Mouse (Mus musculus) ES-Bruce4 (cell line): ENCODE data around the gene AB124611. TPM values are rescaled to one million over a fixed set of nuclear protein-coding genes. Genes with fewer than 3 reads are reported as not detected.

ENCODE experiments used
- H3K27ac ChIP-seq: 2 replicates; pipeline ENCODE4 v1.5.1; 2012; ENCODE audit warnings: low read length, inconsistent platforms; ENCODE audit not compliant: insufficient read depth
- H3K27me3 ChIP-seq: 2 replicates; pipeline ENCODE4 v1.6.1; 2012; ENCODE audit warnings: mild to moderate bottlenecking, low read length, inconsistent platforms; ENCODE audit not compliant: control insufficient read depth, poor library complexity, insufficient read depth, severe bottlenecking
- H3K36me3 ChIP-seq: 2 replicates; pipeline ENCODE4 v1.6.1; 2012; ENCODE audit warnings: inconsistent platforms, mild to moderate bottlenecking, low read length, moderate library complexity; ENCODE audit not compliant: control insufficient read depth, poor library complexity, insufficient read depth, severe bottlenecking
- H3K4me1 ChIP-seq: one replicate; pipeline ENCODE4 v1.8.1; 2011; ENCODE audit warnings: low read length; ENCODE audit not compliant: control insufficient read depth, insufficient read depth
- H3K4me3 ChIP-seq: 2 replicates; pipeline ENCODE4 v1.5.1; 2011; ENCODE audit warnings: low read depth, mild to moderate bottlenecking, low read length
- H3K9ac ChIP-seq: 2 replicates; pipeline ENCODE4 v1.6.1; 2012; ENCODE audit warnings: low read depth, mild to moderate bottlenecking, inconsistent platforms; ENCODE audit not compliant: poor library complexity, severe bottlenecking
- H3K9me3 ChIP-seq: replicated peaks from 2 replicates; pipeline ENCODE4 v1.6.1; 2012; ENCODE audit warnings: mild to moderate bottlenecking, low read length, inconsistent platforms; ENCODE audit not compliant: control insufficient read depth, poor library complexity, insufficient read depth, severe bottlenecking
- CTCF ChIP-seq: IDR thresholded peaks from one replicate; pipeline ENCODE4 v1.8.1; 2011; ENCODE audit warnings: low read depth, low read length
- EP300 ChIP-seq: IDR thresholded peaks from 2 replicates; pipeline ENCODE4 v1.6.1; 2011; ENCODE audit warnings: low read depth, low read length; ENCODE audit not compliant: insufficient read depth
- POLR2A ChIP-seq: IDR thresholded peaks from one replicate; pipeline ENCODE4 v1.8.1; 2011; ENCODE audit warnings: low read length; ENCODE audit not compliant: insufficient read depth
- polyA plus RNA-seq: library from polyadenylated mRNA; stranded (reverse); fragments of >200 nt; gene quantifications from 2 replicates; pipeline ENCODE4 v1.2.4, GENCODE M21; 2011; ENCODE audit warnings: low read depth; ENCODE audit not compliant: missing spikeins, insufficient read depth, insufficient read length

Gene AB124611
- polyA plus RNA-seq, 1 experiment, result not detected

GRCm38 (mm10) chr9:21575253-21575652 is 49.3 kb downstream of the AB124611 start:
- Histone ChIP-seq H3K4me1 (no peaks in the 10 kb centered on the region), H3K4me3 (no peak overlapping the region), H3K36me3 (peaks cover 44% of the 10 kb centered on the region), H3K27ac (no peak overlapping the region), H3K9me3 (no peaks in the 10 kb centered on the region), H3K9ac (no peak overlapping the region), H3K27me3 (no peaks in the 10 kb centered on the region)
- TF ChIP-seq EP300 (no peak), POLR2A (no peak), CTCF (no peak)

GRCm38 (mm10) chr9:21576286-21576685 is 50.3 kb downstream of the AB124611 start:
- no peaks in the 10 kb centered on the region for H3K27me3 ChIP-seq
- H3K9me3 ChIP-seq, result no peaks in the 10 kb centered on the region
- no peak overlapping the region for H3K27ac ChIP-seq
- H3K36me3 ChIP-seq, result peaks cover 40% of the 10 kb centered on the region
- no peaks in the 10 kb centered on the region for H3K4me1 ChIP-seq
- TF ChIP-seq POLR2A, result no peak
- TF ChIP-seq EP300, result no peak
- TF ChIP-seq CTCF, result no peak
- no peak overlapping the region for H3K9ac ChIP-seq
- no peak overlapping the region for H3K4me3 ChIP-seq

- Histone ChIP-seq H3K27ac (no peak overlapping the region), H3K36me3 (peaks cover 41% of the 10 kb centered on the region)
Measured at GRCm38 (mm10) chr9:21578226-21578625, 52.2 kb downstream of the AB124611 start.

GRCm38 (mm10) chr9:21585401-21585800 is 59.4 kb downstream of the AB124611 start:
- H3K4me3 ChIP-seq, result no peak overlapping the region
- no peaks in the 10 kb centered on the region for H3K9me3 ChIP-seq
- H3K9ac ChIP-seq, result no peak overlapping the region
- TF ChIP-seq CTCF, result no peak
- no peak for TF ChIP-seq EP300
- TF ChIP-seq POLR2A, result no peak
- H3K4me1 ChIP-seq, result no peaks in the 10 kb centered on the region
- no peaks in the 10 kb centered on the region for H3K27me3 ChIP-seq
- peaks cover 52% of the 10 kb centered on the region for H3K36me3 ChIP-seq
- no peak overlapping the region for H3K27ac ChIP-seq

More at GRCm38 (mm10) chr9:21578226-21578625, 52.2 kb downstream of the AB124611 start:
- no peak overlapping the region for H3K9ac ChIP-seq
- TF ChIP-seq CTCF (no peak), POLR2A (no peak), EP300 (no peak)
- no peak overlapping the region for H3K4me3 ChIP-seq
- no peaks in the 10 kb centered on the region for H3K27me3 ChIP-seq
- H3K9me3 ChIP-seq, result no peaks in the 10 kb centered on the region
- no peaks in the 10 kb centered on the region for H3K4me1 ChIP-seq

GRCm38 (mm10) chr9:21587678-21588349 is 61.8 kb downstream of the AB124611 start:
- H3K9ac ChIP-seq, result no peak overlapping the region
- no peaks in the 10 kb centered on the region for H3K9me3 ChIP-seq
- no peak overlapping the region for H3K27ac ChIP-seq
- TF ChIP-seq CTCF, result no peak
- TF ChIP-seq EP300, result no peak
- TF ChIP-seq POLR2A, result no peak
- H3K36me3 ChIP-seq, result peaks cover 38% of the 10 kb centered on the region
- H3K4me1 ChIP-seq, result no peaks in the 10 kb centered on the region
- no peaks in the 10 kb centered on the region for H3K27me3 ChIP-seq
- H3K4me3 ChIP-seq, result no peak overlapping the region

GRCm38 (mm10) chr9:21588350-21588749 is 62.4 kb downstream of the AB124611 start:
- H3K4me1 ChIP-seq, result no peaks in the 10 kb centered on the region

More at GRCm38 (mm10) chr9:21588350-21588749, 62.4 kb downstream of the AB124611 start:
- Histone ChIP-seq H3K9ac (no peak overlapping the region), H3K27ac (no peak overlapping the region), H3K27me3 (no peaks in the 10 kb centered on the region), H3K9me3 (no peaks in the 10 kb centered on the region), H3K36me3 (peaks cover 38% of the 10 kb centered on the region), H3K4me3 (no peak overlapping the region)
- no peak for TF ChIP-seq POLR2A
- TF ChIP-seq EP300, result no peak
- no peak for TF ChIP-seq CTCF
